Mouse (Mus musculus): ENCODE measurements around the gene Gm20388. TPM values are rescaled to one million over a fixed set of nuclear protein-coding genes. Genes with fewer than 3 reads are reported as not detected.

Gene Gm20388
- polyA plus RNA-seq, 1 experiment from 2014 or later = 1.4 TPM

GRCm38 (mm10) chr8:124274441-124275120 lies 4363.9 kb downstream of the Gm20388 start:
- Histone ChIP-seq H3K4me2 (ENCODE audit: low read depth, low read length) (no peak overlapping the region), H3K9me3 (replicated peaks; ENCODE audit: control insufficient read depth, low read length) (no peaks in the 10 kb centered on the region), H3K4me1 (ENCODE audit: control insufficient read depth, low read depth, low read length) (peaks cover 14% of the 10 kb centered on the region), H3K36me3 (ENCODE audit: control insufficient read depth, insufficient read depth) (no peaks in the 10 kb centered on the region), H3K27ac (ENCODE audit: low read length) (no peak overlapping the region), H3K4me3 (ENCODE audit: low read depth, low read length) (no peak overlapping the region), H3K27me3 (ENCODE audit: control insufficient read depth, insufficient read depth, low read depth, low read length) (no peaks in the 10 kb centered on the region), H3K9ac (ENCODE audit: low read depth, low read length) (no peak overlapping the region)
- ATAC-seq (ENCODE audit: low read depth) = no peak
- 61% methylated on average over 10 of the region's 10 CpGs for WGBS (ENCODE audit: insufficient replicate concordance)

- Histone ChIP-seq H3K9me3 (replicated peaks; ENCODE audit: control insufficient read depth, low read length) (no peaks in the 10 kb centered on the region), H3K27me3 (ENCODE audit: control insufficient read depth, insufficient read depth, low read depth, low read length) (no peaks in the 10 kb centered on the region), H3K36me3 (ENCODE audit: control insufficient read depth, insufficient read depth) (no peaks in the 10 kb centered on the region), H3K4me2 (ENCODE audit: low read depth, low read length) (no peak overlapping the region), H3K27ac (ENCODE audit: low read length) (no peak overlapping the region), H3K9ac (ENCODE audit: low read depth, low read length) (no peak overlapping the region), H3K4me1 (ENCODE audit: control insufficient read depth, low read depth, low read length) (peaks cover 17% of the 10 kb centered on the region), H3K4me3 (ENCODE audit: low read depth, low read length) (no peak overlapping the region)
- WGBS (ENCODE audit: insufficient replicate concordance) = 72% methylated on average over 10 of the region's 10 CpGs
- no peak for ATAC-seq (ENCODE audit: low read depth)
Measured at GRCm38 (mm10) chr8:124275377-124276071, 4364.9 kb downstream of the Gm20388 start.

GRCm38 (mm10) chr8:124277951-124278910 lies 4367.6 kb downstream of the Gm20388 start:
- peaks cover 14% of the 10 kb centered on the region for H3K4me1 ChIP-seq (ENCODE audit: control insufficient read depth, low read depth, low read length)

GRCm38 (mm10) chr8:124278956-124279689 lies 4368.5 kb downstream of the Gm20388 start:
- Histone ChIP-seq H3K4me2 (ENCODE audit: low read depth, low read length) (peak overlapping the region; percentile 16; the same call in 1 of the 2 replicates), H3K4me3 (ENCODE audit: low read depth, low read length) (no peak overlapping the region), H3K36me3 (ENCODE audit: control insufficient read depth, insufficient read depth) (no peaks in the 10 kb centered on the region), H3K9ac (ENCODE audit: low read depth, low read length) (no peak overlapping the region), H3K4me1 (ENCODE audit: control insufficient read depth, low read depth, low read length) (peaks cover 14% of the 10 kb centered on the region), H3K27ac (ENCODE audit: low read length) (peak overlapping the region; percentile 61), H3K9me3 (replicated peaks; ENCODE audit: control insufficient read depth, low read length) (no peaks in the 10 kb centered on the region), H3K27me3 (ENCODE audit: control insufficient read depth, insufficient read depth, low read depth, low read length) (no peaks in the 10 kb centered on the region)
- 35% methylated on average over 7 of the region's 7 CpGs for WGBS (ENCODE audit: insufficient replicate concordance)
- ATAC-seq (ENCODE audit: low read depth) = peak; percentile 64

More at GRCm38 (mm10) chr8:124277951-124278910, 4367.6 kb downstream of the Gm20388 start:
- no peak overlapping the region for H3K9ac ChIP-seq (ENCODE audit: low read depth, low read length)
- no peaks in the 10 kb centered on the region for H3K36me3 ChIP-seq (ENCODE audit: control insufficient read depth, insufficient read depth)
- no peak overlapping the region for H3K4me3 ChIP-seq (ENCODE audit: low read depth, low read length)
- H3K27ac ChIP-seq (ENCODE audit: low read length) = peak overlapping the region; percentile 61
- H3K9me3 ChIP-seq (replicated peaks; ENCODE audit: control insufficient read depth, low read length) = no peaks in the 10 kb centered on the region
- no peak overlapping the region for H3K4me2 ChIP-seq (ENCODE audit: low read depth, low read length)
- no peaks in the 10 kb centered on the region for H3K27me3 ChIP-seq (ENCODE audit: control insufficient read depth, insufficient read depth, low read depth, low read length)
- WGBS (ENCODE audit: insufficient replicate concordance) = 51% methylated on average over 24 of the region's 24 CpGs
- peak; percentile 28; the same call in 1 of the 2 replicates for ATAC-seq (ENCODE audit: low read depth)

- H3K27me3 ChIP-seq (ENCODE audit: control insufficient read depth, insufficient read depth, low read depth, low read length) = no peaks in the 10 kb centered on the region
- H3K4me2 ChIP-seq (ENCODE audit: low read depth, low read length) = no peak overlapping the region
- peaks cover 14% of the 10 kb centered on the region for H3K4me1 ChIP-seq (ENCODE audit: control insufficient read depth, low read depth, low read length)
- H3K4me3 ChIP-seq (ENCODE audit: low read depth, low read length) = no peak overlapping the region
- no peaks in the 10 kb centered on the region for H3K9me3 ChIP-seq (replicated peaks; ENCODE audit: control insufficient read depth, low read length)
- no peak for ATAC-seq (ENCODE audit: low read depth)
- no peaks in the 10 kb centered on the region for H3K36me3 ChIP-seq (ENCODE audit: control insufficient read depth, insufficient read depth)
- H3K27ac ChIP-seq (ENCODE audit: low read length) = no peak overlapping the region
- no peak overlapping the region for H3K9ac ChIP-seq (ENCODE audit: low read depth, low read length)
- 88% methylated on average over 5 of the region's 5 CpGs for WGBS (ENCODE audit: insufficient replicate concordance)
Measured at GRCm38 (mm10) chr8:124279690-124279985, 4369.0 kb downstream of the Gm20388 start.

GRCm38 (mm10) chr8:124281700-124282541 lies 4371.3 kb downstream of the Gm20388 start:
- ATAC-seq (ENCODE audit: low read depth) = no peak
- H3K4me1 ChIP-seq (ENCODE audit: control insufficient read depth, low read depth, low read length) = peaks cover 14% of the 10 kb centered on the region
- H3K9me3 ChIP-seq (replicated peaks; ENCODE audit: control insufficient read depth, low read length) = no peaks in the 10 kb centered on the region
- H3K36me3 ChIP-seq (ENCODE audit: control insufficient read depth, insufficient read depth) = no peaks in the 10 kb centered on the region
- no peaks in the 10 kb centered on the region for H3K27me3 ChIP-seq (ENCODE audit: control insufficient read depth, insufficient read depth, low read depth, low read length)
- H3K4me2 ChIP-seq (ENCODE audit: low read depth, low read length) = no peak overlapping the region
- H3K9ac ChIP-seq (ENCODE audit: low read depth, low read length) = no peak overlapping the region
- no peak overlapping the region for H3K4me3 ChIP-seq (ENCODE audit: low read depth, low read length)
- H3K27ac ChIP-seq (ENCODE audit: low read length) = no peak overlapping the region
- WGBS (ENCODE audit: insufficient replicate concordance) = 55% methylated on average over 11 of the region's 11 CpGs

GRCm38 (mm10) chr8:124282878-124283630 lies 4372.4 kb downstream of the Gm20388 start:
- H3K4me1 ChIP-seq (ENCODE audit: control insufficient read depth, low read depth, low read length) = peaks cover 11% of the 10 kb centered on the region
- no peak for ATAC-seq (ENCODE audit: low read depth)
- no peak overlapping the region for H3K27ac ChIP-seq (ENCODE audit: low read length)
- no peaks in the 10 kb centered on the region for H3K9me3 ChIP-seq (replicated peaks; ENCODE audit: control insufficient read depth, low read length)
- 73% methylated on average over 12 of the region's 12 CpGs for WGBS (ENCODE audit: insufficient replicate concordance)
- no peak overlapping the region for H3K9ac ChIP-seq (ENCODE audit: low read depth, low read length)
- no peak overlapping the region for H3K4me3 ChIP-seq (ENCODE audit: low read depth, low read length)
- no peak overlapping the region for H3K4me2 ChIP-seq (ENCODE audit: low read depth, low read length)
- no peaks in the 10 kb centered on the region for H3K36me3 ChIP-seq (ENCODE audit: control insufficient read depth, insufficient read depth)
- H3K27me3 ChIP-seq (ENCODE audit: control insufficient read depth, insufficient read depth, low read depth, low read length) = no peaks in the 10 kb centered on the region

Data from liver, embryonic 16.5 days (tissue).